Mouse (Mus musculus): ENCODE measurements around the gene Ctrl. TPM values are rescaled to one million over a fixed set of nuclear protein-coding genes. Genes with fewer than 3 reads are reported as not detected.

The Ctrl gene
- total RNA-seq, 2 experiments from 2014 or later, result not detected

DNA sequence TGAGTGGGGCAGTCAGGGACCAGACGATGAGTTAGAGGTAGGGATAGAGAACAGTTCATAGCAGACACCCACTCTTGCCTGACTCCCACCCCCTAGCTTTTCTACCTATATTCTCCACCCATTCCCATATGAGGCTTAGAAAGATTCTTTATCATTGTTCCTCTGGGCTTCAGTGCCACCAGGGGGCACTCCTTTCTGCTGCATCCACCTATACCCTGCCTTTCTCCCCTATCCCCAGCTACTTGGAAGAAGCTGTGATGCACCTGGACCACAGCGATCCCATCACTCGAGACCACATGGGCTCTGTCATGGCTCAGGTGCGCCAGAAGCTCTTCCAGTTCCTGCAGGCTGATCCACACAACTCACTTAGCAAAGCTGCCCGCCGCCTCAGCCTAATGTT, 41.2 kb downstream of the Ctrl start:
- peak; percentile 57 for TF ChIP-seq CTCF (IDR thresholded peaks at IDR 0.05)
- H3K4me3 ChIP-seq, result no peak overlapping the region

DNA sequence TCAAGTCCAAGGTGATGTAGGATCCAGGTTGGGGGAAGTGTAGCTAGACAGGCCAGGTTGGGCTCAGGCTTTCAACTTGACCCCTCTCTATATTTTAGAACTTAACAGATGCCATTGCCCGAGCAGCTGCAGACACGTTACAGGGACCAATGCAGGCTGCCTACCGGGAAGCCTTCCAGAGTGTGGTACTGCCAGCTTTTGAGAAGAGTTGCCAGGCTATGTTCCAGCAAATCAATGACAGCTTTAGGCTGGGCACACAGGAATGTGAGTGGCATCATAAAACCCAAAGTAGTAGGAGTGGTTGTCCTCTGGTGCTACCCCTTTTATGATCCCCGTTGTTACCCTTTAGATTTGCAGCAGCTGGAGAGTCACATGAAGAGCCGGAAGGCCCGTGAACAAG, 42.8 kb downstream of the Ctrl start:
- intact Hi-C loops (cut with DNase I), result loop anchor here (5.0 kb wide), 1 partner anchor 41 kb away; the partner anchor contains the start of gene Ctrl
- Histone ChIP-seq H3K4me3 (no peak overlapping the region), H3K27ac (peak overlapping the region; percentile 73)
- TF ChIP-seq CTCF (IDR thresholded peaks at IDR 0.05), result no peak
- peak; percentile 72 for DNase-seq

More for the DNA sequence above, 41.2 kb downstream of the Ctrl start:
- DNase-seq, result peak; percentile 24
- H3K27ac ChIP-seq, result no peak overlapping the region
- intact Hi-C loops (cut with DNase I), result loop anchor here (5.0 kb wide), 1 partner anchor 40 kb away; the partner anchor contains the start of gene Ctrl

DNA sequence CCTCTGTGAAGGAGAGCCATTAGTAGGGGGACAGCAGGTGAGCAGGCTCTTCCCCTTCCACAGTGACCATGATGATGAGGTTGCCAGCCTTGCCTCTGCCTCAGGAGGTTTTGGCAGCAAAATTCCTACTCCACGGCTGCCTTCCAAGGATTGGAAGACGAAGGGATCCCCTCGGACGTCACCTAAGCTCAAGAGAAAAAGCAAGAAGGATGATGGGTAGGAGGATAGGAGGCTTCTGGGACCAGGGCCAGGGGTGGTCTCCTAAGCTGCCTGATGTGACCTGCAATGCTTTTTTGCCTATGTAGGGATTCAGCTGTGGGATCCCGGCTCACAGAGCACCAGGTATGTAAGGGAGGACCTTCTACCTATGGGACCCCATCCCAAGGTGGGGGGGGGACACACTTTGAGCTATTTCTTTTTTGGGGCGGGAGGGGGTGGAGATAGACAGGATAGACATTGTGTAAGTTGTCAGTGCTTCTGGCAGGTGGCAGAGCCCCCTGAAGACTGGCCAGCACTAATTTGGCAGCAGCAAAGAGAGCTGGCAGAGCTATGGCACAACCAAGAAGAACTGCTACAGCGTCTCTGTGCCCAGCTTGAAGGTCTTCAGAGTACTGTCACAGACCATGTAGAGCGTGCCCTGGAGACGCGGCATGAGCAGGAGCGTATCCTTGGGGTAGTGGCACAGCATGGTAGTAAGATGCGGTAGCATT, 43.8 kb downstream of the Ctrl start:
- H3K27ac ChIP-seq, result peak overlapping the region; percentile 73
- intact Hi-C loops (cut with DNase I), result loop anchor here (5.0 kb wide), 1 partner anchor 42 kb away; the partner anchor contains the start of gene Ctrl
- no peak overlapping the region for H3K4me3 ChIP-seq
- TF ChIP-seq CTCF (IDR thresholded peaks at IDR 0.05), result no peak
- DNase-seq, result no peak

Small RNA genes lying within 50 kb of the gene (microRNA-seq; reads per million reads assigned to microRNA genes)
- not detected for gene Mir7074

Other genes starting within 250 kb of the Ctrl start
- gene Carmil2, start 247.6 kb downstream of the Ctrl start, total RNA-seq (2021), result under 1 TPM in 1 of 2 experiments, not detected in 1; 0.17 TPM
- gene Acd, start 232.8 kb downstream of the Ctrl start, total RNA-seq (2021), result 1 to 10 TPM; 4.2 to 5.3 TPM
- gene Pard6a, start 232.7 kb downstream of the Ctrl start, total RNA-seq (2021), result 1 to 10 TPM; 5.0 to 6.0 TPM
- not detected for gene 4933405L10Rik, start 226.2 kb downstream of the Ctrl start, total RNA-seq (2021)
- gene Enkd1, start 225.7 kb downstream of the Ctrl start, total RNA-seq (2021), result under 1 TPM; 0.47 to 0.69 TPM
- 1 to 10 TPM; 7.2 to 7.4 TPM for gene Gfod2, start 175.2 kb downstream of the Ctrl start, total RNA-seq (2021)
- gene Ranbp10, start 106.5 kb downstream of the Ctrl start, total RNA-seq (2021), result 10 to 100 TPM; 23.0 to 24.3 TPM
- not detected for gene Tsnaxip1, start 106.1 kb downstream of the Ctrl start, total RNA-seq (2021)
- 1 to 10 TPM; 1.0 to 1.8 TPM for gene Cenpt, start 80.6 kb downstream of the Ctrl start, total RNA-seq (2021)
- gene Thap11, start 78.7 kb downstream of the Ctrl start, total RNA-seq (2021), result 10 to 100 TPM; 21.9 to 25.0 TPM
- 10 to 100 TPM; 39.2 to 43.4 TPM for gene Nutf2, start 73.3 kb downstream of the Ctrl start, total RNA-seq (2021)
- gene Edc4, start 53.0 kb downstream of the Ctrl start, total RNA-seq (2021), result 10 to 100 TPM; 19.7 TPM
- gene Nrn1l, start 40.3 kb downstream of the Ctrl start, total RNA-seq (2021), result under 1 TPM in 1 of 2 experiments, not detected in 1; 0.95 TPM
- 10 to 100 TPM; 11.3 to 12.8 TPM for gene Pskh1, start 33.4 kb downstream of the Ctrl start, total RNA-seq (2021)
- gene Psmb10, start 4.6 kb upstream of the Ctrl start, total RNA-seq (2021), result 10 to 100 TPM; 17.9 to 26.1 TPM
- under 1 TPM; 0.23 to 0.33 TPM for gene Lcat, start 9.5 kb upstream of the Ctrl start, total RNA-seq (2021)
- 10 to 100 TPM in 1 of 2 experiments, 1 to 10 TPM in 1; 9.1 to 14.3 TPM for gene Slc12a4, start 32.2 kb upstream of the Ctrl start, total RNA-seq (2021)
- gene Dpep3, start 45.6 kb upstream of the Ctrl start, total RNA-seq (2021), result under 1 TPM in 1 of 2 experiments, not detected in 1; 0.17 TPM
- gene Dus2, start 57.5 kb upstream of the Ctrl start, total RNA-seq (2021), result 10 to 100 TPM in 1 of 2 experiments, 1 to 10 TPM in 1; 9.0 to 11.5 TPM
- not detected for gene Dpep2nb, start 72.1 kb upstream of the Ctrl start, total RNA-seq (2021)
- gene Ddx28, start 78.0 kb upstream of the Ctrl start, total RNA-seq (2021), result 10 to 100 TPM; 10.4 to 10.7 TPM
- gene Nfatc3, start 125.0 kb upstream of the Ctrl start, total RNA-seq (2021), result 10 to 100 TPM; 24.9 to 28.7 TPM
- gene Esrp2, start 203.1 kb upstream of the Ctrl start, total RNA-seq (2021), result not detected
- 1 to 10 TPM; 3.5 TPM for gene Pla2g15, start 216.5 kb upstream of the Ctrl start, total RNA-seq (2021)
- 10 to 100 TPM; 10.5 to 11.5 TPM for gene Slc7a6, start 235.0 kb upstream of the Ctrl start, total RNA-seq (2021)

Data from gastrocnemius, adult 2 months (tissue).